Mouse (Mus musculus): Measurements from ENCODE around the gene Ptprk. TPM values are rescaled to one million over a fixed set of nuclear protein-coding genes. Genes with fewer than 3 reads are reported as not detected.

Gene Ptprk
- polyA plus RNA-seq, 1 experiment = 0.04 TPM

- no peak for TF ChIP-seq GATA1 (IDR thresholded peaks at IDR 0.05; ENCODE audit: low read length)
Measured at GRCm38 (mm10) chr10:28212083-28212482, 137.5 kb downstream of the Ptprk start.

- no peak for TF ChIP-seq GATA1 (IDR thresholded peaks at IDR 0.05; ENCODE audit: low read length)
Measured at GRCm38 (mm10) chr10:28215153-28215552, 140.5 kb downstream of the Ptprk start.

GRCm38 (mm10) chr10:28223602-28224001 is 149.0 kb downstream of the Ptprk start:
- TF ChIP-seq GATA1 (IDR thresholded peaks at IDR 0.05; ENCODE audit: low read length) = no peak

GRCm38 (mm10) chr10:28224376-28224775 is 149.8 kb downstream of the Ptprk start:
- no peak for TF ChIP-seq GATA1 (IDR thresholded peaks at IDR 0.05; ENCODE audit: low read length)

GRCm38 (mm10) chr10:28225536-28226075 is 151.0 kb downstream of the Ptprk start:
- no peak for TF ChIP-seq GATA1 (IDR thresholded peaks at IDR 0.05; ENCODE audit: low read length)

- TF ChIP-seq GATA1 (IDR thresholded peaks at IDR 0.05; ENCODE audit: low read length) = no peak
Measured at GRCm38 (mm10) chr10:28227732-28228131, 153.1 kb downstream of the Ptprk start.

- no peak for TF ChIP-seq GATA1 (IDR thresholded peaks at IDR 0.05; ENCODE audit: low read length)
Measured at GRCm38 (mm10) chr10:28228208-28228607, 153.6 kb downstream of the Ptprk start.

GRCm38 (mm10) chr10:28232273-28233167 is 157.9 kb downstream of the Ptprk start:
- TF ChIP-seq GATA1 (IDR thresholded peaks at IDR 0.05; ENCODE audit: low read length) = no peak

GRCm38 (mm10) chr10:28249047-28249446 is 174.4 kb downstream of the Ptprk start:
- TF ChIP-seq GATA1 (IDR thresholded peaks at IDR 0.05; ENCODE audit: low read length) = no peak

GRCm38 (mm10) chr10:28251385-28251784 is 176.8 kb downstream of the Ptprk start:
- no peak for TF ChIP-seq GATA1 (IDR thresholded peaks at IDR 0.05; ENCODE audit: low read length)

- TF ChIP-seq GATA1 (IDR thresholded peaks at IDR 0.05; ENCODE audit: low read length) = no peak
Measured at GRCm38 (mm10) chr10:28260651-28261050, 186.0 kb downstream of the Ptprk start.

GRCm38 (mm10) chr10:28262159-28262558 is 187.5 kb downstream of the Ptprk start:
- TF ChIP-seq GATA1 (IDR thresholded peaks at IDR 0.05; ENCODE audit: low read length) = no peak

- TF ChIP-seq GATA1 (IDR thresholded peaks at IDR 0.05; ENCODE audit: low read length) = no peak
Measured at GRCm38 (mm10) chr10:28263546-28263945, 188.9 kb downstream of the Ptprk start.

GRCm38 (mm10) chr10:28270273-28270672 is 195.7 kb downstream of the Ptprk start:
- TF ChIP-seq GATA1 (IDR thresholded peaks at IDR 0.05; ENCODE audit: low read length) = no peak

- no peak for TF ChIP-seq GATA1 (IDR thresholded peaks at IDR 0.05; ENCODE audit: low read length)
Measured at GRCm38 (mm10) chr10:28271729-28272606, 197.3 kb downstream of the Ptprk start.

- TF ChIP-seq GATA1 (IDR thresholded peaks at IDR 0.05; ENCODE audit: low read length) = no peak
Measured at GRCm38 (mm10) chr10:28278757-28279156, 204.1 kb downstream of the Ptprk start.

Data from G1E-ER4 (cell line).